Mouse (Mus musculus): ENCODE data around the gene Knop1. TPM values are rescaled to one million over a fixed set of nuclear protein-coding genes. Genes with fewer than 3 reads are reported as not detected.

Gene Knop1
- 33.5 and 37.0 TPM in 2 replicates for polyA plus RNA-seq (2012; rRNA removed)

GRCm38 (mm10) chr7:118855877-118856304 lies at the start of gene Knop1:
TSS of gene Knop1 (minus strand) at chr7:118856254.
- no peak for DNase-seq (ENCODE audit: low read depth)
- no peak for TF ChIP-seq POLR2A (IDR thresholded peaks at IDR 0.05; ENCODE audit: borderline replicate concordance, extremely low read depth, insufficient read depth, insufficient read length, poor library complexity, severe bottlenecking)
- no peak for TF ChIP-seq CTCF (IDR thresholded peaks at IDR 0.05; ENCODE audit: borderline replicate concordance, extremely low read depth, insufficient read depth, insufficient read length)

DNA sequence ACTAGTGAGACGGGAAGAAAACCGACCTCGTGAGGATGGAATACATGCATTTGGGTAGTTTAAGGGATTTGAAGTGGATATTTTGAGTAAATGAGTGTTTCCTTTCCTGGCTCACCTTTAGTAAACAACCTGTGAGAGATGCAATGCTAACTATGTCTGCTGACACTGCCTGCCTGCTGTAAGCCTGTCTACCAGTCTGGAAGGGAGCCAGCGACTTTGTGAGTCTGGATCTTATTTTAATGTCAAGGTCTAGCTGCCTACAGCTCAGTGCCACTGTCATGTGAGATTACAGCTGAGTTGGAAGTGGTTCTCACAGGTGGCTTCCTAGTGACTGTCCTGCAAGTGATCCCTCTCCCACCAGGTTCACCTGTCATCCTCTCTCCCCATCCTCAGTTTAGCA lies 48.5 kb upstream of the Knop1 start:
- TF ChIP-seq CTCF (IDR thresholded peaks at IDR 0.05; ENCODE audit: borderline replicate concordance, extremely low read depth, insufficient read depth, insufficient read length), result no peak
- TF ChIP-seq POLR2A (IDR thresholded peaks at IDR 0.05; ENCODE audit: borderline replicate concordance, extremely low read depth, insufficient read depth, insufficient read length, poor library complexity, severe bottlenecking), result no peak
- DNase-seq (ENCODE audit: low read depth), result no peak

DNA sequence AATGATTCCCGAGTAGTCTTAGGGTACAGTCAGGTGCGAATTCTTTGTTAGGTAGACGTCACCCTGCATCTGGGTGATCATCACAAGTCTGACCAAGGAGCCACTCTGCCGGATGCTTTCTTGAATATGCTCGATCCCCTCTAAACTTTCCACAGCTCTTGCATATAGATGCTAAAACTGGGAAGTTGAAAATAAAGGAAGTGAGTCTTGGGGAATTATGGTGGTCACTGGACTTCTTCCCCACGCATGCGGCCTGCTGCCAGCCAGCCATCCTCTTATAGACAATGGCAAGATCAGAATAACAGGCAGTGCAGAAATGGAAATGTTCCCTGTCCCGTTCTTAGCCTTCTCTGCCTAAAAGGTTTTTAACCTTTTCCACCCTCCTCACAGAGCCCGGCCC lies 47.8 kb upstream of the Knop1 start:
- TF ChIP-seq POLR2A (IDR thresholded peaks at IDR 0.05; ENCODE audit: borderline replicate concordance, extremely low read depth, insufficient read depth, insufficient read length, poor library complexity, severe bottlenecking) (no peak), CTCF (IDR thresholded peaks at IDR 0.05; ENCODE audit: borderline replicate concordance, extremely low read depth, insufficient read depth, insufficient read length) (no peak)
- DNase-seq (ENCODE audit: low read depth), result no peak

DNA sequence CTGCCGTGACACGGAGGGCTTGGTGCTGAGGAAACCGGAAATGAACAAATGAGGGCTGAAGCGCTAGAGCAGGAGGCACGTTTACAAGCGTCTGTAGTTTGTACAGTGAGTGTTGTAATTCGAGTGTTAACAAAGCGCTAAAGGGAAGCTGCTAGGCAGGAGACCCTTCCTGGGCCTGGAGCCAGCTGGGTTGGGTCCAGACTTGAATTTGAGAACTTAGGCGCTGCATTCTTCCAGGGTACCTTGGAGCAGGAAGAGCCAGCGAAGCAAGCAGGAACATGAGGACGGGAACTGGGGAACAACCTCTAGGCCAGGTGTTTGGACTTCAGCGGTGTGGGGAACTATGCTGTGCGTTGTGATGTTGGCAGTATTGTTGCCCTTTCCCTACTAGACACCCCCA lies 46.9 kb upstream of the Knop1 start:
- TF ChIP-seq POLR2A (IDR thresholded peaks at IDR 0.05; ENCODE audit: borderline replicate concordance, extremely low read depth, insufficient read depth, insufficient read length, poor library complexity, severe bottlenecking) (no peak), CTCF (IDR thresholded peaks at IDR 0.05; ENCODE audit: borderline replicate concordance, extremely low read depth, insufficient read depth, insufficient read length) (no peak)
- DNase-seq (ENCODE audit: low read depth), result peak; percentile 93

GRCm38 (mm10) chr7:118900090-118900489 lies 44.0 kb upstream of the Knop1 start:
- DNase-seq (ENCODE audit: low read depth), result no peak
- TF ChIP-seq CTCF (IDR thresholded peaks at IDR 0.05; ENCODE audit: borderline replicate concordance, extremely low read depth, insufficient read depth, insufficient read length), result no peak

DNA sequence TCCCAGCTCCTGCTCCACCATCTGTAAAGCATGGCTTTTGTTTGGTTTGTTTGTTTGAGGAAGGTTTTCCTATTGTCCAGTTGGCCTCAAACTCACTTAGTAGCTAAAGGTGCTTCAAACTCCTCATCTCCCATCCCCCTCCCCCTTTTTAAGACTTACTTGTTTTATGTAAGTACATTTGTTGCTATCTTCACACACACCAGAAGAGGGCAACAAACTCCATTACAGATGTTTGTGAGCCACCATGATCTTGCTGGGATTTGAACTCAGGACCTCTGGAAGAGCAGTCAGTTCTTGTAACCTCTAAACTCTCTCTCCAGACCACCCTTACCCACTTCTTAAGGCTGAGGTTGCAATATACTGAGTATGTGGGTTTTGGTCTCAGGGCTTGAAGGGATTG lies 42.0 kb upstream of the Knop1 start:
- no peak for TF ChIP-seq POLR2A (IDR thresholded peaks at IDR 0.05; ENCODE audit: borderline replicate concordance, extremely low read depth, insufficient read depth, insufficient read length, poor library complexity, severe bottlenecking)
- TF ChIP-seq CTCF (IDR thresholded peaks at IDR 0.05; ENCODE audit: borderline replicate concordance, extremely low read depth, insufficient read depth, insufficient read length), result no peak
- peak; percentile 15 for DNase-seq (ENCODE audit: low read depth)

DNA sequence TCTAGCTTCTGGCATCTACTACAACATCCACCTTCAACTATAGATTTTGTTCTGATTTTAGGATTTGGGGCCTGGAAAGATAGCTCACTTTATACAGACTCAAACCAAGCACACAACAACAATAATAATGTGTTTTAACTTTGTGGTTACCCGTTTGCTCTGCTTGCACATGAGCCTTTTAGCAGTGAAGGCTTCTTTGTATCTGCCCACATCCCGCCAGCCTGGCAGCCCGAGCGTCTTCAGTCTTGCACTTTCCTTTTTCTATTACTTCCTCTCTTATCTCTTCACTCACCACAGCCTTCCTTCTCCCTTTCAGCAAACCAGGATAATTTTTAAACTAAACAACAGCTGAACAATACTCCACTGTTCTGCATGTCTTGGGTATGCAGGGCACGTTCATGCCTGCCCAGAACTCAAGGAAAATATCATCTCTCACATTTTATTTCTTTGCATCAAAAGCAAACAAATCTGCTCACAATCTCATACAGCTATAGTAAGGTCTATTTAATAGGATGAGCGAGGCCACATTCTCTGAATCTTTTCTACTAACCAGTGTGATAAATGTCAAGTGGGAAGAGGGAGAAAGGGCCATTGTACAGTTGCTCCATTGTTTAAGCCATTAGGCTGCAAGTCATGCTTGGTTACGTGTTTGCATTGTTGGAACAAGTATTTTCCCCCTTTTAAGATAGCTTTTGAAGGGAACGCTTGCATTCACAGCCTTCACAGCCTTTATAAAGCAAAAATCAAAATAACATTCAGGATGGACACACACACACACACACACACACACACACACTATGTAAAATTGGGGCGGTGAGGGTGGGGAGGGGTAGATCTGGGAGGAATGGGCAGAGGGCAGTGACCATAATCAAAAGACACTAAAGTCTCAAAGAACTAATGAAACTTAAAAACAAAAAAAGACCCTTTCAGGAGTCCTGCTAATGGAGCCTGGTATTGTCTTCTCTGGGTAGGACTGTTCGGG lies 39.7 kb upstream of the Knop1 start:
- DNase-seq (ENCODE audit: low read depth), result peak; percentile 71
- no peak for TF ChIP-seq CTCF (IDR thresholded peaks at IDR 0.05; ENCODE audit: borderline replicate concordance, extremely low read depth, insufficient read depth, insufficient read length)
- no peak for TF ChIP-seq POLR2A (IDR thresholded peaks at IDR 0.05; ENCODE audit: borderline replicate concordance, extremely low read depth, insufficient read depth, insufficient read length, poor library complexity, severe bottlenecking)

DNA sequence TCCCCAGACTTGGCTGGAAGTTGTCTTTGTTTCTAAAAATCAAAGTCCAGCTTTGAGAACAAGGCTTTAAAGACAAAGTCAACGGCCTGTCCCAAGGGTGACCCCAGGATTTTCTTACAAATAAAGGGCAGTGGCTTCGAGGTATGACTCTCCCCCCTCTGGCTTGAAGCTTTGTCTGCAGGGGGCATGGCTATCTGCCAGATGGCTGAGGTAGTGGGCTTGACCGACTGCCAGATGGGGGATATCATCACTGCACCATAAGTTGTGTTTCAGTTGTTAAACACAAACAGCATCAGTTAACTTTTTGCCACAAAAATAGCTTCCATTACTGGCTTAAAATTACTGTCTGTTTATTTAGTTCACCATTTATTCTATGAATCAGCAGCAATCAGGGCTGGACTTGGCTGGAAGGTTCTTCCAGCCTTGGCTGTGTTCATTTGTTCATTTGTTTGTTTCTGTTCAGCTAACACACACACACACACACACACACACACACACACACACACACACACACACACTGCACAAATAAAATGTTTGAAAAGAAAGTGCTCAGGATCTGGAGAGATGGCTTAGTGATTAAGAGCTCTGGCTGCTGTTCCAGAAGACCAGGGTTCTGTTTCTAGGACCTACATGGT lies 33.1 kb upstream of the Knop1 start:
- peak; percentile 73 for DNase-seq (ENCODE audit: low read depth)
- no peak for TF ChIP-seq POLR2A (IDR thresholded peaks at IDR 0.05; ENCODE audit: borderline replicate concordance, extremely low read depth, insufficient read depth, insufficient read length, poor library complexity, severe bottlenecking)
- TF ChIP-seq CTCF (IDR thresholded peaks at IDR 0.05; ENCODE audit: borderline replicate concordance, extremely low read depth, insufficient read depth, insufficient read length), result no peak

GRCm38 (mm10) chr7:118887303-118888055 lies 31.4 kb upstream of the Knop1 start:
- DNase-seq (ENCODE audit: low read depth), result peak; percentile 67
- TF ChIP-seq POLR2A (IDR thresholded peaks at IDR 0.05; ENCODE audit: borderline replicate concordance, extremely low read depth, insufficient read depth, insufficient read length, poor library complexity, severe bottlenecking), result no peak
- TF ChIP-seq CTCF (IDR thresholded peaks at IDR 0.05; ENCODE audit: borderline replicate concordance, extremely low read depth, insufficient read depth, insufficient read length), result no peak

DNA sequence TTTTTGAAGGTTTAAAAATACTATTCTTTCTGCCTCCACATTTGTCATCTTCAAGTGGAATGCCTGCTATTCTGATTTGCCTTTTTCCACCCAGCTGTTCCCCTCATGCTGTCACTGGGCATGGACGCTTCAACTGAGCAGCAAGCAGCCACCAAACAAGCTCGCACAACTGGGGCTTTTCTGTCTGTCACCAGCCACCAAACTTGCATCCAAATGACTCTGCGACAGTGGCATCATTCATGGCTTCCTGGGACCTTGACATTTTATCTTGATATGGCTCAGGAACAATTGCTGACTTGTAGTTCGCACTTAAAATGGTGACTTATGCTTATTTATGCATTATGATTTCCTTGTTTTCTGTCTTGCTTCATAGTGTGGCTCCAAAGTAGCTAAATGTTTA lies 28.9 kb upstream of the Knop1 start:
- DNase-seq (ENCODE audit: low read depth), result no peak
- TF ChIP-seq CTCF (IDR thresholded peaks at IDR 0.05; ENCODE audit: borderline replicate concordance, extremely low read depth, insufficient read depth, insufficient read length) (no peak), POLR2A (IDR thresholded peaks at IDR 0.05; ENCODE audit: borderline replicate concordance, extremely low read depth, insufficient read depth, insufficient read length, poor library complexity, severe bottlenecking) (no peak)

- TF ChIP-seq CTCF (IDR thresholded peaks at IDR 0.05; ENCODE audit: borderline replicate concordance, extremely low read depth, insufficient read depth, insufficient read length) (no peak), POLR2A (IDR thresholded peaks at IDR 0.05; ENCODE audit: borderline replicate concordance, extremely low read depth, insufficient read depth, insufficient read length, poor library complexity, severe bottlenecking) (no peak)
- DNase-seq (ENCODE audit: low read depth), result no peak
These were observed 27.9 kb upstream of the Knop1 start for GRCm38 (mm10) chr7:118883957-118884356.

All from brain, embryonic 14.5 days (tissue).